Mouse (Mus musculus) spleen, adult 2 months (tissue): ENCODE results near the gene Arhgap8. TPM values are rescaled to one million over a fixed set of nuclear protein-coding genes. Genes with fewer than 3 reads are reported as not detected.

Experiments used
- DNase-seq, 2 experiments: peaks; one replicate each; pipeline versions ENCODE4 v3.0.0 to v3.0.0-alpha.2; 2012 to 2021; ENCODE audit warnings: low spot score in 2 of 2, low read depth in 1 of 2
- H3K27ac ChIP-seq: fragments of 200-500 bp; 2 replicates; pipeline ENCODE4 v1.5.1; 2012; ENCODE audit warnings: low read length, inconsistent platforms; ENCODE audit not compliant: insufficient read depth
- H3K27me3 ChIP-seq: fragments of 200-500 bp; 2 replicates; pipeline ENCODE4 v1.6.1; 2012; ENCODE audit warnings: mild to moderate bottlenecking, moderate library complexity, low read length, inconsistent platforms; ENCODE audit not compliant: control insufficient read depth, insufficient read depth
- H3K36me3 ChIP-seq: fragments of 200-500 bp; 2 replicates; pipeline ENCODE4 v1.6.1; 2012; ENCODE audit warnings: mild to moderate bottlenecking, low read length, inconsistent platforms; ENCODE audit not compliant: control insufficient read depth, insufficient read depth
- H3K4me1 ChIP-seq: fragments of 200-500 bp; 2 replicates; pipeline ENCODE4 v1.6.1; 2011; ENCODE audit warnings: inconsistent platforms; ENCODE audit not compliant: control insufficient read depth, insufficient read depth, insufficient read length
- H3K4me3 ChIP-seq: fragments of 200-500 bp; 2 replicates; pipeline ENCODE4 v1.5.1; 2011; ENCODE audit warnings: mild to moderate bottlenecking, inconsistent platforms; ENCODE audit not compliant: insufficient read depth, insufficient read length; ENCODE audit errors: extremely low read depth
- CTCF ChIP-seq: fragments of 200-500 bp; IDR thresholded peaks from 2 replicates; pipeline ENCODE4 v1.5.1; 2011; ENCODE audit warnings: mild to moderate bottlenecking, inconsistent platforms; ENCODE audit not compliant: insufficient read depth, insufficient read length, insufficient replicate concordance; ENCODE audit errors: extremely low read depth
- POLR2A ChIP-seq: fragments of 200-500 bp; IDR thresholded peaks from 2 replicates; pipeline ENCODE4 v1.6.1; 2011; ENCODE audit warnings: low read depth, low read length, inconsistent platforms
- WGBS: fragments of 180-500 bp; shearing (Covaris S2); methylation state at CpG from one replicate; pipeline ENCODE4 v1.1.7; 2018; 5-methylcytosine and 5-hydroxymethylcytosine counted together
- polyA plus RNA-seq: library from polyadenylated mRNA; depleted of rRNA; stranded (reverse); fragments of >200 nt; gene quantifications from 2 replicates; pipeline ENCODE4 v1.2.3, GENCODE M21; 2012

Arhgap8 gene
- polyA plus RNA-seq, 1 experiment: 0.72 TPM

- WGBS: 66% methylated on average over 8 of the region's 8 CpGs
- DNase-seq: no peak
- Histone ChIP-seq H3K4me1 (peaks cover 1% of the 10 kb centered on the region; the same call in 1 of the 2 replicates), H3K36me3 (no peaks in the 10 kb centered on the region), H3K4me3 (no peak overlapping the region), H3K27me3 (no peaks in the 10 kb centered on the region), H3K27ac (no peak overlapping the region)
- TF ChIP-seq POLR2A (no peak), CTCF (no peak)
Observed at GRCm38 (mm10) chr15:84675317-84675716, 44.5 kb upstream of the Arhgap8 start.

DNA sequence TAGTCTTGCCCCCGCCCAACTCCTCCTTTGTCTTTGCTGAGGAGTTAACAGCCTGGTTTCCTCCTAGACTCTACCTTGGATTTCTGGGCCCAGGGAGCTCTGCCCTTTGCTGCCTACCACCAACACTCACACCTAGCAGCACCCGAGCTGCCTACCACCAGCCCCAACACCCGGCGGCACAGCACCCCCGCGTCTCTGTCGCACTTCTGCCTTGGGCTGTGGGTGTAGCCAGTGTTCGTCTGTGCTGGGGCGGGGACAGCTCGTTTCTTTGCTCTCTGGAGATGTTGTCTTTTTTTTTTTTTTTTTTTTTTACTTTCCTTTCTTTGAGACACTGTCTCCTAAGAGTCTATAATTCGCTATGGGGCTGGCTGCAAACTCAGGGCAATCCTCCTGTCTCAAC lies 41.9 kb upstream of the Arhgap8 start:
- peaks cover 11% of the 10 kb centered on the region; the same call in 1 of the 2 replicates for H3K4me1 ChIP-seq
- H3K27ac ChIP-seq: no peak overlapping the region
- peak in 1 of 2 experiments; percentile 36 for DNase-seq
- TF ChIP-seq CTCF (no peak), POLR2A (no peak)
- no peak overlapping the region for H3K4me3 ChIP-seq
- 27% methylated on average over 11 of the region's 11 CpGs for WGBS
- H3K27me3 ChIP-seq: no peaks in the 10 kb centered on the region
- no peaks in the 10 kb centered on the region for H3K36me3 ChIP-seq

DNA sequence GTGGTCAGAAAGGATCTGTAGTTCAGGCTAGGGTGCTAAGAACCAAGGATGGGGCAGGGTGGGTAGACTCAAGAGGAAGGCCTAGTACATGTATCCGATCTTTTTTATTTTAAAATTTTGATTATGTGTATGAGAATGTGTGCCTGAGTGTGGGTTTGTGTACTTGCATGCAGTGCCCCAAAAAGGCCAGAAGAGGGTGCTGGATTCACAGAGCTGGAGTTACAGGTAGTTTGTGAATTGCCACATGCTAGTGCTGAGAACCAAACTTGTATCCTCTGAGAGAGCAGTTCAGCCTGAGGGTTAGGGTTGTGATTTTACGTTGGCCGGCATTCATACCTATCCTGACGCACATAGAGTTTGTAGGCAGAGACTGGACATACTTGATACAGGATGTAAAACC lies 40.8 kb upstream of the Arhgap8 start:
- no peak for TF ChIP-seq POLR2A
- peak; percentile 38; the same call in 1 of the 2 replicates for TF ChIP-seq CTCF
- Histone ChIP-seq H3K4me3 (no peak overlapping the region), H3K27me3 (no peaks in the 10 kb centered on the region), H3K4me1 (peaks cover 21% of the 10 kb centered on the region), H3K36me3 (no peaks in the 10 kb centered on the region), H3K27ac (no peak overlapping the region)
- DNase-seq: peak in 1 of 2 experiments; percentile 39
- 95% methylated on average over 4 of the region's 4 CpGs for WGBS

- H3K36me3 ChIP-seq: no peaks in the 10 kb centered on the region
- WGBS: 86% methylated on average over 3 of the region's 3 CpGs
- H3K4me3 ChIP-seq: no peak overlapping the region
- peaks cover 27% of the 10 kb centered on the region for H3K4me1 ChIP-seq
- no peak overlapping the region for H3K27ac ChIP-seq
- no peak for DNase-seq
- no peaks in the 10 kb centered on the region for H3K27me3 ChIP-seq
- no peak for TF ChIP-seq POLR2A
- no peak for TF ChIP-seq CTCF
Observed at GRCm38 (mm10) chr15:84679794-84680193, 40.1 kb upstream of the Arhgap8 start.

DNA sequence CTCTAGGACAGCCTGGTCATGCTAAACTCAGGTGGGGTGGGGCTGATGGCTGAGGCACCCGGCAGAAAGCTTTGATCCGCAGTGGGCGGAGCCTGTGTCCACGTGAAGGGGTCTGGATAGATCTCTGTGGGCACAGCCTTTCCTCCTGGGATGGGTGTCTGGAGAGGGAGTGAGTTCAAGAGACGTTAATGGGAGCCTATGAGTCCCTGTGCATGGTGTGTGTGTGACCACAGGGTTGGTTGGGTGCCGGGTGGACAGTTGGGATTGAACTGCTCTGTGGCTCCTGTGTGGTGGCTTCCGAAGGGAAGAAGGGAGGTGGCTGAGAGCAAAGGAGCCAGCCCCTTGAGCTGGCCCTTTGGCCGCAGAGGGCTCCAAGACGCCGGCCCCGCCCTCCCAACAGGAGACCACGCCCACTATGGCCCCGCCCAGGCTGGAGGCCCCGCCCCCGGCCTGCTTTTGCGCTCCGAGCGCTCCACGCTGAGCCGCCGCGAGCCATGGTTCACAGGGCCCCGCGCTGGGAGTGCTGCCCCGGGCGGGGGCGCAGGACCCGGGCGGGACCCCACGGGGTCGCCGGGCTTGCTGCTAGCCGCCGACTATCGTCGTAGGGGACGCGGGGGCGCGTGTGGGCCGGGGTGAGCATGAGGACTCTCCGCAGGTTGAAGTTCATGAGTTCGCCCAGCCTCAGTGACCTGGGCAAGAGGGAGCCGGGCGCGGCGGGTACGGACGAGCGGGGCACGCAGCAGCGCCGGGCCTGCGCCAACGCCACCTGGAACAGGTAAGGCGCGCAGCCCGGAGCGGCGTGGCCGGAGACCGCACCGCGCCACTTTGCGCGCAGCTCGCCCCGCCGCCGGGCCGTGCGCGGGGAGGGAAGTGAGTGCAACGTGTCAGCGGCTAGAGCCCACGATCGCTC lies 39.1 kb upstream of the Arhgap8 start:
- 1% methylated on average over 64 of the region's 77 CpGs for WGBS
- no peaks in the 10 kb centered on the region for H3K27me3 ChIP-seq
- DNase-seq: peak; percentile 47 to 93
- no peaks in the 10 kb centered on the region for H3K36me3 ChIP-seq
- H3K4me1 ChIP-seq: peaks cover 27% of the 10 kb centered on the region
- peak overlapping the region; percentile 78 for H3K4me3 ChIP-seq
- TF ChIP-seq POLR2A: peak; percentile 69
- no peak for TF ChIP-seq CTCF
- H3K27ac ChIP-seq: peak overlapping the region; percentile 87

DNA sequence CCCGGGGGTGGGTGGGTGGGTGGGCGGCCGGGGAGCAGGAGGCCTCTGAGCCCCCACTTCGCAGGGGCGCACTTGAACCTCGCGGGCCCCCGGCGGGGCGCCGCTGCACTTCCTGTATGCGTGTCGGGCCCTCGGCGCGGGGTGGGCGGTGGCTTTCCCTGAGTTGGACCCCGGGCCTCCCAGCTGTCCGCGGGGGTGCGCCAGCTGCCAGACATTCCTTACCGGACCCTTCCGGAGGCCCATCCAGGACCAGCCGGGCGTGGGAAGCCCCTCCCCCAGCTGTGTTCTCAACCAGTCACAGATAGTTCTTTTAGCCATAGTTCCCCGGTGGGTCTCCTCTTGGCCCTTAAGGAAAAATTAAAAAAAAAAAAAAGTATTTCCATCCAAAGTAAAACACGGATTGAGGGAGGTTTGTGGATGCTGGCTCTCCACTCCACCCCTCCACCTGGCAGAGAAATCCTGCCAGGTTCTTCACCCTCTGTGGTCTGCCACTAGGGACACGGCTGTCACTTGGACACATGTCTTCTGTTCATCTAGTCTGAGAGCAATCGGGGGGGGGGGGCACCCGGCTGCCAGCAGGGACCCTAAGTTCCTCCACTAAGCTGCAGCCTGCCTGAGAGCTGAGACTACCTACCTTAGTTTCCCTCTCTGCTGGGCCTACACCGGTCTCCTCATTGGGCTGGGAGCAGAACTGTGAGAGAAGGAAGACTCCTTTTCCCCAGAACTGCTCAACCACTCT lies 38.2 kb upstream of the Arhgap8 start:
- Histone ChIP-seq H3K36me3 (no peaks in the 10 kb centered on the region), H3K27ac (peak overlapping the region; percentile 63), H3K27me3 (no peaks in the 10 kb centered on the region), H3K4me3 (peak overlapping the region; percentile 78), H3K4me1 (peaks cover 35% of the 10 kb centered on the region)
- peak in 1 of 2 experiments; percentile 63 for DNase-seq
- WGBS: 2% methylated on average over 31 of the region's 31 CpGs
- no peak for TF ChIP-seq CTCF
- no peak for TF ChIP-seq POLR2A

- Histone ChIP-seq H3K4me3 (peak overlapping the region; percentile 78), H3K27me3 (no peaks in the 10 kb centered on the region), H3K4me1 (peaks cover 39% of the 10 kb centered on the region), H3K36me3 (no peaks in the 10 kb centered on the region), H3K27ac (peak overlapping the region; percentile 63)
- DNase-seq: no peak
- no peak for TF ChIP-seq POLR2A
- no peak for TF ChIP-seq CTCF
- WGBS: 62% methylated on average over 3 of the region's 3 CpGs
Observed at GRCm38 (mm10) chr15:84682206-84682605, 37.6 kb upstream of the Arhgap8 start.
